Mouse (Mus musculus) liver, embryonic 11.5 days (tissue): Measurements from ENCODE around the gene Mettl1. TPM values are rescaled to one million over a fixed set of nuclear protein-coding genes. Genes with fewer than 3 reads are reported as not detected.
A peak's percentile ranks its signal among the peaks of the same experiment; 100 is the strongest.

Experiments
- ATAC-seq: fragments of 200-750 bp; cut with Nextera tagmentation; replicated peaks from 2 replicates; pipeline ENCODE4 v1.8.0; 2017; ENCODE audit warnings: moderate number of reproducible peaks, mild to moderate bottlenecking, moderate TSS enrichment, moderate library complexity; ENCODE audit not compliant: low FRiP score
- DNase-seq: peaks from one replicate; pipeline ENCODE4 v3.0.0-alpha.2; 2017; ENCODE audit warnings: low spot score
- H3K27ac ChIP-seq: fragments of 300-500 bp; sonication (generic); 2 replicates; pipeline ENCODE4 v1.5.1; 2014; ENCODE audit warnings: mild to moderate bottlenecking, low read depth, low read length, control low read depth
- H3K27me3 ChIP-seq: fragments of 300-500 bp; sonication (generic); replicated peaks from 2 replicates; pipeline ENCODE4 v1.6.1; 2014; ENCODE audit warnings: low read length, mixed read lengths; ENCODE audit not compliant: control insufficient read depth, insufficient read depth
- H3K36me3 ChIP-seq: fragments of 300-500 bp; sonication (generic); 2 replicates; pipeline ENCODE4 v1.6.1; 2014; ENCODE audit warnings: mild to moderate bottlenecking, low read length, moderate library complexity, mixed read lengths; ENCODE audit not compliant: control insufficient read depth, insufficient read depth
- H3K4me1 ChIP-seq: fragments of 300-500 bp; sonication (generic); replicated peaks from 2 replicates; pipeline ENCODE4 v1.6.1; 2014; ENCODE audit warnings: low read length, mixed read lengths; ENCODE audit not compliant: control insufficient read depth, insufficient read depth
- H3K4me2 ChIP-seq: fragments of 300-500 bp; sonication (generic); 2 replicates; pipeline ENCODE4 v1.6.1; 2014; ENCODE audit warnings: mild to moderate bottlenecking, control low read depth, moderate library complexity
- H3K4me3 ChIP-seq: fragments of 300-500 bp; sonication (generic); 2 replicates; pipeline ENCODE4 v1.5.1; 2014; ENCODE audit warnings: low read depth, low read length, control low read depth
- H3K9ac ChIP-seq: fragments of 300-500 bp; sonication (generic); 2 replicates; pipeline ENCODE4 v1.6.1; 2014; ENCODE audit warnings: low read depth, low read length, control low read depth
- H3K9me3 ChIP-seq: fragments of 300-500 bp; sonication (generic); 2 replicates; pipeline ENCODE4 v1.6.1; 2016; ENCODE audit warnings: low read length, inconsistent platforms, mixed read lengths; ENCODE audit not compliant: control insufficient read depth
- WGBS: fragments of 180-500 bp; shearing (Covaris S2); extraction: QIAGEN DNeasy Blood & Tissue Kit; methylation state at CpG from one replicate; pipeline ENCODE4 v1.1.7; 2014; 5-methylcytosine and 5-hydroxymethylcytosine counted together
- microRNA counts: library from miRNA; unstranded; fragments of <30 nt; microRNA quantifications from one replicate; lab custom pipeline; 2015
- microRNA-seq: library from miRNA; unstranded; fragments of <30 nt; microRNA quantifications from one replicate; pipeline ENCODE4, GENCODE M21; 2017; ENCODE audit warnings: borderline number of aligned reads
- polyA plus RNA-seq: library from polyadenylated mRNA; unstranded; fragments of >200 nt; fragmentation: Nextera tagmentation; extraction: Ambion mirVana; gene quantifications from 2 replicates; pipeline ENCODE4 v1.2.1, GENCODE M21; 2014

Gene Mettl1
- polyA plus RNA-seq, 1 experiment from 2014 or later: 58.1 TPM

DNA sequence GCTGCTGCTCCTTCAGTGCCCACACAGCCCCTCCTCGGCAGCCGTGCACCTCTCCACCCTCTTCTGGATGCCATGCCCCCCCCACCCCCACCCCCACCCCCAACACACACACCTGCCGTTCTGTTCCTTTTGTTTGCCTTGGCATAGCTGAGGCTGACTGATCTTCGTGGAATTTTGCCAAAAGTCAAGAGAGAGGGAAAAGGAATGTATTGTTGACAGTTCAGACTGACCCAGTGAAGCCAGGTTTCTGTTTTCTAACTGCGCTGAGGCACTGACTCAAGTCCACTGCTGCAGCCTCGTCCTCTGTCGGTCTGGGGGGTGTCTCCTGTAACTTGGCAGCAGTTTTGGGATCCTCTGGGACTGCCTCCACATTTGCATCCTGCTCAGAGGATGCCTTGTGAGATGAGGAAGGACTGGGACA lies 53.2 kb downstream of the Mettl1 start:
- peaks cover 6% of the 10 kb centered on the region; the same call in 1 of the 2 replicates for H3K36me3 ChIP-seq
- H3K4me3 ChIP-seq: no peak overlapping the region
- DNase-seq: no peak
- WGBS: 57% methylated on average over 7 of the region's 7 CpGs
- no peak overlapping the region for H3K27ac ChIP-seq
- H3K27me3 ChIP-seq: peaks cover 32% of the 10 kb centered on the region
- H3K9ac ChIP-seq: no peak overlapping the region
- H3K4me2 ChIP-seq: no peak overlapping the region
- no peak for ATAC-seq
- peaks cover 15% of the 10 kb centered on the region for H3K4me1 ChIP-seq
- no peaks in the 10 kb centered on the region for H3K9me3 ChIP-seq

MicroRNAs encoded within 50 kb of the gene (microRNA counts, 519-probe panel; counts per million panel counts)
- microRNA mmu-miR-26a (lab: Ali Mortazavi, UCI) (4,710 counts per million, percentile 34 among the panel's probes with 10 or more counts), microRNA mmu-miR-546 (lab: Ali Mortazavi, UCI) (not detected)

Small RNA genes within 50 kb of the gene (microRNA-seq; reads per million reads assigned to microRNA genes)
- gene Mir26a-2 (55.3 reads per million, percentile 42 among the genes with 10 or more reads in this experiment), gene Mir546 (not detected)

Other genes with a start within 250 kb of the Mettl1 start
- 21.4 and 21.8 TPM in 2 replicates for gene Atp23, start 140.1 kb upstream of the Mettl1 start, polyA plus RNA-seq
- 37.4 and 42.2 TPM in 2 replicates for gene Ctdsp2, start 62.7 kb upstream of the Mettl1 start, polyA plus RNA-seq
- gene Avil, start 40.7 kb upstream of the Mettl1 start, polyA plus RNA-seq: 0.10 and 0.13 TPM in 2 replicates
- 110 and 119 TPM in 2 replicates for gene Tsfm, start 10.6 kb upstream of the Mettl1 start, polyA plus RNA-seq
- gene Eef1akmt3, start 99 bp downstream of the Mettl1 start, polyA plus RNA-seq: 0.11 and 0.23 TPM in 2 replicates
- not detected in 2 replicates for gene Cyp27b1, start 6.8 kb downstream of the Mettl1 start, polyA plus RNA-seq
- 0.38 TPM in 2 replicates for gene March9, start 18.8 kb downstream of the Mettl1 start, polyA plus RNA-seq
- gene Cdk4, start 22.1 kb downstream of the Mettl1 start, polyA plus RNA-seq: 1,533 and 1,539 TPM in 2 replicates
- gene Tspan31, start 28.9 kb downstream of the Mettl1 start, polyA plus RNA-seq: 112 and 121 TPM in 2 replicates
- 2.2 and 2.3 TPM in 2 replicates for gene Agap2, start 33.9 kb downstream of the Mettl1 start, polyA plus RNA-seq
- gene Os9, start 79.7 kb downstream of the Mettl1 start, polyA plus RNA-seq: 51.2 and 54.7 TPM in 2 replicates
- 21.6 and 26.3 TPM in 2 replicates for gene B4galnt1, start 123.8 kb downstream of the Mettl1 start, polyA plus RNA-seq
- 3.6 and 5.2 TPM in 2 replicates for gene Slc26a10, start 139.2 kb downstream of the Mettl1 start, polyA plus RNA-seq
- gene Arhgef25, start 148.7 kb downstream of the Mettl1 start, polyA plus RNA-seq: 28.3 and 30.2 TPM in 2 replicates
- gene Dtx3, start 154.3 kb downstream of the Mettl1 start, polyA plus RNA-seq: 64.0 and 70.8 TPM in 2 replicates
- gene Pip4k2c, start 170.2 kb downstream of the Mettl1 start, polyA plus RNA-seq: 43.1 and 43.4 TPM in 2 replicates
- 1.3 and 1.4 TPM in 2 replicates for gene Kif5a, start 221.9 kb downstream of the Mettl1 start, polyA plus RNA-seq
- gene Dctn2, start 225.0 kb downstream of the Mettl1 start, polyA plus RNA-seq: 135 TPM in 2 replicates
- 14.2 and 19.0 TPM in 2 replicates for gene Mbd6, start 247.6 kb downstream of the Mettl1 start, polyA plus RNA-seq